Mouse (Mus musculus): ENCODE measurements around the gene Syt11.
"Not testable (repeated sequence)": the region's sequence is repeated elsewhere in the genome, so short reads cannot be mapped to it uniquely, and the experiment has no call there.

Gene Syt11

DNA sequence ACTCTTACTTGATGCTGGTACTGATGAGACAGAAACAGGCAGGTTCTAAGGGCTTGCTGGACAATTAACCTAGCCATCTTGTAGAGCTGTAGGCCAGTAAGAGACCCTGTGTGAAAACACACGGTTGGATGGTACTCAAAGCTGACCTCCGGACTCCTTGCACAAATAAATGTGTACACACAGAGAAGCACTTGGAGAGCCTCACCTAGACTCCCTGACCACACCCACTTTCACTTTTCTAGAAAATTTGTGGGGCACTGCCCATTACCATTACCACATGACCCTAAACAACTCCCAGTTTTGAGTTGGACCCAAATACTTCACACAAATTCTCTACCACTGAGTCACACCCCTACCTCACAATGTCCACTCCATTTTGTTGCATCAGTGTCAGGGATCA lies 38.4 kb downstream of the Syt11 start:
- DNase-seq (ENCODE audit: low read depth, low spot score), result no peak

DNA sequence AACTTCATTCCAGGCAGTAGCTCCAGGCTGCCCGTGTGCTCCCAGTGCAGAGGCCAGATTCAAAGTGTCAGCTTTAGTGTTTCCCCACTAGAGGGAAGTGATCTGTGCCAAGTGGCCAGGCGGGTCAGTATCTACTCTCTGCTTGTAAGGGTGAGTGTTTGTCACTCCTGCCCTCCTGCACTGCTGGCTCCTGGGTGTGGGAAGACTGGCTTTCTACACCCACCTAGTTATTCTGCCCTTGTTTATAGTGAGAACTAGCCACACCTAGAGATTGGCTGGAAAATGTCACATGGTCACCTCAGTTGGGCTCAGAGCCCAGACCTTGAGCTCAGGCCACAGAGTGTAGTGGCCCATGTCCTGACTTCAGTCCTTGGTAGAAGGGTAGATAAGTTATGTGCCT lies 55.9 kb downstream of the Syt11 start:
- DNase-seq (ENCODE audit: low read depth, low spot score), result peak; percentile 8

DNA sequence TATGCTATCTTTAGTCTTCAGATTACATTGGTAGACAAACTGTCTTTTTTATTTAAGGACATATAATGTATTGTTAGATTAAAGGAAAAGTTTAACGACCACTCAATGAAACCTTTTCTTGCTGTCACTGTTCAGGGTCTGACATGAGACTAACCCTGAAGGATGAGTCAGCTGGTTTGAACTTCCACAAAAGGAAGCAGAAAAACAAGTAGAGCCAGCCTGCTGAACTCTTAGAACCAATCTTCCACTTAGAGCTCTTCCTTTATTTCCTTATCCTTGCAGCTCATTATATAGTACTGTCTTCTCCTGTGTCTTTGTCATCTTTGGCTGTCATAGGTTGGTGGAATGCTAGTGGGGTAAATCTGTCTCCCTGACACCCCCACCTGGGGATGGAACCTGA lies 57.1 kb downstream of the Syt11 start:
- DNase-seq (ENCODE audit: low read depth, low spot score), result no peak

DNA sequence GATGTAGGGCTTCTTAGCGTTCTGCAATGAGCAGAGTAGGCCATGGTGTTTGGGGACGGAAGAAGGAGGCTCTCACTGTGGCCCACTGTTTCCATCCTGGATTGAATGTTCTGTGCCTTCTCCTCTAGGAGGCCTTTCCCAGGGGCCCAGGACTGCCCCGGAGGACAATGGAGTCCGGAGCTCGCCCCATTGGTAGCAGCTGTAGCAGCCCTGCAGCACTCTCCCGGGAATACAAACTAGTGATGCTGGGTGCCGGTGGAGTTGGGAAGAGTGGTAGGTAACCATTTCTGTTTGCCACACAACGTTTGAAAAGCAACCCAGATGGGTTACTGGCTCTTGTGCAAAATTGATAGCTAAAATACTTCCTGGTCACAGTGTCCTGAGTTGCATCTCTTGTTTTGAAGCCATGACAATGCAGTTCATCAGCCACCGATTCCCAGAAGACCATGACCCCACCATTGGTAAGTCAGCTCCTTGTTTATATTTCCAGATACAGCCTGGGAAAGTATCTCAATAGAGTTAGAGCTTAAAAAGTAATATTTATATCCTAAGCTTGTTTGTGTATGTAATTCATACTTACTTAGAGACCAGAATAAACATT lies 57.7 kb downstream of the Syt11 start:
- DNase-seq (ENCODE audit: low read depth, low spot score), result no peak

DNA sequence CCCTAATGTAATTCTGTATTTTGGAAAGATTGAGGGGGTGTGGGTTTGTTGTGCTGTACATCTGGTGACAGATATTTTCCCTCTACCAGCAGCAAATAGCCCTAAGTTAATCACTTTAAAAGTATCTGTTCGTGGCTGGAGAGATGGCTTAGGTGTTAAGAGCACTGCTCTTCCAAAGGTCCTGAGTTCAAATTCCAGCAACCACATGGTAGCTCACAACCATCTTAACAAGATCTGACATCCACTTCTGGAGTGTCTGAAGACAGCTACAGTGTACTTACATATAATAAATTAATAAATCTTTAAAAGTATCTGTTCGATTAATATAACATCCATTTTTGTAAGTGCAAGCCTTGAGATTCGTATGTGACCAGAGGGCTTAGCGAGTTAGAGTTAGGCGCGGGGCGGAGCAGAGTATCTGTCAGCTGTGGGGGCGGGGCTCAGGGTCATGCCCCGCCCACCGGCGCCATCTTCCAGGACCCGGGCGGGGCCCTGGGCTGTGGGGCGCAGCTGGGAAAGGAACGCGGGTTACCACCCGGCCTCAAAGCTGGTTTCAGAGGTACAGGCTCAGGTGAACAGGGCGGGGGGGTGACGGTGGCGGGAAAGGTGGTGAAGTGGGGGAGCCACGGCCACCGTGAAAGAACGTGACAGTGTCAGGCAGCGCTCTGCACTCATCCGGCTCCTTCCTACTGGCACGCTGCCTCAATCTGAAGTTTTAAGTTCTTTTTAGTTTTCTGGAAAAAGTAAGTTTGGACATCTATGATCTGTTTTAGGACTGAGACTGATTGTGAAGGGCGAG lies 58.4 kb downstream of the Syt11 start, which contains the start of gene Rit1:
TSS of gene Rit1 (plus strand) at position 440 of the 799 bp plus-strand sequence.
- peak; percentile 67 for DNase-seq (ENCODE audit: low read depth, low spot score)

DNA sequence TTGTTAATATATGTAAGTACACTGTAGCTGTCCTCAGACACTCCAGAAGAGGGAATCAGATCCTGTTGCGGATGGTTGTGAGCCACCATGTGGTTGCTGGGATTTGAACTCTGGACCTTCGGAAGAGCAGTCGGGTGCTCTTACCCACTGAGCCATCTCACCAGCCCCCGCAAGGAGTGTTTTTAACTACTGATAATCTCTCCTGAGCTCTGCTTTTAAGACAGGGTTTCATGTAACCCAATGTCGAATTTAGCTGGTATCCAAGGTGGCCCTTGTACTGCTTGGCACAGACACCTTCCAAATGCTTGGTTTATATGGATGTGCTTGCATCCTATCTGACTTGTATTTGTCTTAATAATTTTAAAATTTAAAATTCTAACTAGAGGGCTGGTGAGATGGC lies 59.2 kb downstream of the Syt11 start:
- DNase-seq (ENCODE audit: low read depth, low spot score), result not testable (repeated sequence)

DNA sequence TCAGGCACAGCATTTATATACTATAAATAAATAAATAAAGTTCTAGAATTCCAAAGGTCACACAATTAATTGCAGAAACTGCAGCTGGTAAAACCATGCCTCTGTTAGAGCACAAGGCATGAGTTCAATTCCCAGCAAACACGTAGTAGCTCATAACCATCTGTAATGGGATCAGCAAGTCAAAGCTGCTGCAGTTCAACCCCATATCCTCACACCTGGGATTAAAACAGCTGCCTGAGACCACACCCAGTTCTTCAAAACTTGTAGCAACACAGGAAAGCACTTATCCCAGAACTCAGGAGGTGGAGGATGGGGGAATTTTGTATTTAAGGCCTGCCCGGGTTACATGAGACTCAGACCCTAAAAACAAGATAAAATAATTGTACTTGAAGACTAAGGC lies 60.2 kb downstream of the Syt11 start:
- DNase-seq (ENCODE audit: low read depth, low spot score), result no peak

DNA sequence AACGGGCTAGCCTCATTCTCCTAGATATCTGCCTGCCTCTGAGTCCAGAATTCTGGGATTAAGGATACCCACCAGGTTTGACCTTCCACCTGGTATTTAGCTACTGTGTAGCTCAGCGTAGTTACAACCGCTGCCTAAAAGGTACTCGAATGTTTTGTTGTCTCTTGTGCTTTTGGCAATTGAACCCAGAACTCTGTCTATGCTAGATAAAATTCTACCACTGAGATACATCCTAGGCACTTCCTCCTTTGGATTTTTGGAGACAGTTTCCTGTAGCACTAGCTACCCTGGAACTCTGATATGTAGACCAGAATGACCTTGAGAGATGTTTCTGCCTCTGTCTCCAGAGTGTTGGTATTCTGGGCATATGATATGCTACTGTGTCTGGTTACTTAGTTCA lies 61.3 kb downstream of the Syt11 start:
- DNase-seq (ENCODE audit: low read depth, low spot score), result no peak

DNA sequence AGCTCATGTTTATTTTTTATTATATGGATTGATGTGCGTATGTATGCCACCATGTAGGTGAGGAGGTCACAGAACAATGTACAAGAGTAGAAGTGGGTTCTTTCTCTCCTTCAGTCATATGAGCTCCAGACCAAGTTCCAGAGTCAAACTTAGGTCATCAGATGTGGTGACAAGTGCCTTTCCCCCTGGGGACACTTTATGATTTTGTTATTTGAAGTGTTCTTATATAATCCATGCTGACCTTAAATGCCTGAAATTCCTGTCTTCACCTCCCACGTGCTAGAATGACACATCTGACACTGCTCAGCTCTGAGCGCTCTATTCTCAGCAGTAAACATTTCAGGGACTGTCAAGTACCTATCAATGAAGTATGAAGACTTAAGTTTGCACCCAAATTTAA lies 73.7 kb downstream of the Syt11 start:
- DNase-seq (ENCODE audit: low read depth, low spot score), result no peak

DNA sequence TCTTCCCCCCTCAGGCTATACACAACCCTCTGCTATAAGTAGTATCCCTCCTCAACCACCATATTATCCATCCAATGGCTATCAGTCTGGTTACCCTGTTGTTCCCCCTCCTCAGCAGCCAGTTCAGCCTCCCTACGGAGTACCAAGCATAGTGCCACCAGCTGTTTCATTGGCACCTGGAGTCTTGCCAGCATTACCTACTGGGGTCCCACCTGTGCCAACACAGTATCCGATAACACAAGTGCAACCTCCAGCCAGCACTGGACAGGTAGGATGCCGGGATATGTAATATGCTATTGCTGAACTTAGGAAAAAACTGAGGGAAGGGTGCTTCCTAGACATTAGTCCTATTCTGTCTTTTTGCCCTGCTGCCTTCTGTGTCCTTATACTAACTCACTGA lies 74.7 kb downstream of the Syt11 start:
- no peak for DNase-seq (ENCODE audit: low read depth, low spot score)

DNA sequence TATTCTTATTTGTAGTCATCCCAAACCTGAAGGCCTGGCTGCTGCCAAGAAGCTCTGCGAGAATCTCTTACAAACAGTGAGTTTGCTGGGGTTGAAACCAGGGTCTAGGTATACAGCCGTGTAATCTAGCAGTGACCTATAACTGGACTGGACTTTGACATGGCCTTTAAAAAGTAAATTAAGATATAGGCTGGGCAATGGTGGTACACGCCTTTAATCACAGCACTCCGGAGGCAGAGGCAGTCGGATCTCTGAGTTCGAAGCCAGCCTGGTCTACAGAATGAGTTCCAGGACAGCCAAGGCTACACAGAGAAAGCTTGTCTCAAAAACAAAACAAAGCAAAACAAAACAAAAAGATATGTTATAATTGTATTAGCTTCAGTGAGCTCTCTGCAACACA lies 76.1 kb downstream of the Syt11 start:
- DNase-seq (ENCODE audit: low read depth, low spot score), result no peak

DNA sequence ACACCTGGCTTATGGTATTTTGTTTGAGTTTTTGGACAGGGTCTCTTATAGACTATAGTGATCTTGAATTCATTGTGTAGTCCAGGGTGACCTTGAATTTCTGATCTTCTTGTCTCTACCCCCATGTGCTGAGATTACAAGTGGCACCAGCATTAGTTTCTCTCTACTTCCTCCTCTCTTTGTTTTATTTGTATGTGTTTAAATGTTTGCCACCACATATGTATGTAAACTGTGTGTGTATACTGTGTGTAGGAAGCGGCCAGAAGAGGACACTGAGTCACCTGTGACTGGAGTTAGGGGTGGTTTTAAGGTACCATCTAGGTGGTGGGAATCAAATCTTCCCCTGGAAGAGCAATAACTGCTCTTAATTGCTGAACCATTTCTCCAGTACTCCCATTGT lies 76.9 kb downstream of the Syt11 start:
- DNase-seq (ENCODE audit: low read depth, low spot score), result no peak

DNA sequence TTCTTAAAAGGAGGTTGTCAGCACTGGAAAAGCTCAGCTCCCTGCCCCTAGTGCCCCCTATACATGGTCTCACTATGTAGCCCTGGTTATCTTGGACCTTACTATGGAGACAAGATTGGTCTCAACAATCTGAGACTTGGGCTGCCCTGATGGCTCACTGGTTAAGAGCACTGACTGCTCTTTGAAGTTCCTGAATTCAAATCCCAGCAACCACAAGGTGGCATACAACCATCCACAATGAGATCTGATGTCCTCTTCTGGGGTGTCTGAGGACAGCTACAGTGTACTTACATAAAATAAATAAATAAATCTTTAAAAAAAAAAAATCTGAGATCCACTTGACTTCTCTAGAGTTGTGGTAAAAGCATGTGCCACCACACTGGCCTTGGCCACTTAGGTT lies 79.4 kb downstream of the Syt11 start:
- DNase-seq (ENCODE audit: low read depth, low spot score), result no peak

Measured in retina, postnatal 7 days (tissue).